Mouse (Mus musculus) embryonic fibroblast, embryonic 13.5 days (primary cell): ENCODE results near the gene Haus2.

ENCODE experiments used
- CTCF ChIP-seq: IDR thresholded peaks from 2 replicates; pipeline ENCODE4 v1.5.1; 2011; ENCODE audit warnings: mild to moderate bottlenecking, control low read depth, low read length, moderate library complexity, borderline replicate concordance; ENCODE audit not compliant: insufficient read depth
- POLR2A ChIP-seq: IDR thresholded peaks from 2 replicates; pipeline ENCODE4 v1.6.1; 2011; ENCODE audit warnings: low read depth, mild to moderate bottlenecking, control low read depth, low read length, moderate library complexity

GRCm38 (mm10) chr2:120656711-120657110 lies 47.5 kb downstream of the Haus2 start:
- no peak for TF ChIP-seq CTCF
- no peak for TF ChIP-seq POLR2A
